Comparison of ENCODE assay signal across 20 mouse cellular contexts in genomic region chr5:139824531-139824930, GRCm38 (mm10). TPM values are rescaled to one million over a fixed set of nuclear protein-coding genes. Genes with fewer than 3 reads are reported as not detected.
A peak's percentile ranks its signal among the peaks of the same experiment; 100 is the strongest.
DNase-seq lines count a peak whose midpoint lies in the region; ATAC-seq and TF ChIP-seq lines count a peak whose summit lies in the region.
"Had no signal": no experiment of that assay in that cellular context is flagged by ENCODE, and none has a peak within 500 bp of the region (broad histone marks: within the 10 kb centered on the region; RNA-seq: fewer than 3 reads in every experiment).

No protein-coding gene starts in this region.

- peaks cover 5% of the 10 kb centered on the region for H3K36me3 ChIP-seq in forebrain, embryonic 16.5 days (ENCODE audit: control insufficient read depth, insufficient read depth)
- peaks cover 28% of the 10 kb centered on the region for H3K36me3 ChIP-seq in forebrain, embryonic 12.5 days (replicated peaks)
- H3K36me3 ChIP-seq in liver, embryonic 13.5 days = peaks cover 38% of the 10 kb centered on the region
- H3K36me3 ChIP-seq in liver, embryonic 11.5 days (ENCODE audit: control insufficient read depth, insufficient read depth, low read length) = peaks cover 27% of the 10 kb centered on the region
- H3K36me3 ChIP-seq in E14TG2a.4 (ENCODE audit: insufficient read depth, low read length) = peaks cover 58% of the 10 kb centered on the region

- ATAC-seq in forebrain, embryonic 16.5 days = no peak
- no peak for ATAC-seq in forebrain, embryonic 12.5 days (ENCODE audit: low FRiP score)
- ATAC-seq in liver, embryonic 13.5 days (ENCODE audit: low read depth) = no peak
- no peak for ATAC-seq in liver, embryonic 11.5 days (replicated peaks; ENCODE audit: low FRiP score)

- H3K4me1 ChIP-seq in forebrain, embryonic 16.5 days (replicated peaks; ENCODE audit: control insufficient read depth, insufficient read depth, low read length) = peaks cover 17% of the 10 kb centered on the region
- H3K4me1 ChIP-seq in forebrain, embryonic 12.5 days = peaks cover 14% of the 10 kb centered on the region
- peaks cover 45% of the 10 kb centered on the region for H3K4me1 ChIP-seq in liver, embryonic 13.5 days (replicated peaks)
- H3K4me1 ChIP-seq in liver, embryonic 11.5 days (replicated peaks; ENCODE audit: control insufficient read depth, insufficient read depth, low read length) = peaks cover 22% of the 10 kb centered on the region
- peaks cover 46% of the 10 kb centered on the region for H3K4me1 ChIP-seq in E14TG2a.4 (replicated peaks; ENCODE audit: low read depth, low read length)

- H3K4me3 ChIP-seq in forebrain, embryonic 16.5 days (replicated peaks; ENCODE audit: low read length) = no peak overlapping the region
- H3K4me3 ChIP-seq in forebrain, embryonic 12.5 days (replicated peaks) = no peak overlapping the region
- no peak overlapping the region for H3K4me3 ChIP-seq in liver, embryonic 13.5 days (replicated peaks)
- H3K4me3 ChIP-seq in liver, embryonic 11.5 days (ENCODE audit: low read depth, low read length) = no peak overlapping the region
- peak overlapping the region; percentile 20; the same call in 1 of the 2 replicates for H3K4me3 ChIP-seq in E14TG2a.4 (replicated peaks; ENCODE audit: low read length)
- H3K4me3 ChIP-seq: embryonic facial prominence, embryonic 12.5 days; heart, adult 2 months; heart, embryonic 15.5 days had no signal

- H3K9me3 ChIP-seq in forebrain, embryonic 16.5 days (ENCODE audit: control insufficient read depth, low read length) = no peaks in the 10 kb centered on the region
- H3K9me3 ChIP-seq in forebrain, embryonic 12.5 days = no peaks in the 10 kb centered on the region
- no peaks in the 10 kb centered on the region for H3K9me3 ChIP-seq in liver, embryonic 13.5 days (replicated peaks)
- no peaks in the 10 kb centered on the region for H3K9me3 ChIP-seq in liver, embryonic 11.5 days (ENCODE audit: control insufficient read depth, low read length)
- H3K9me3 ChIP-seq in E14TG2a.4 (ENCODE audit: low read length) = no peaks in the 10 kb centered on the region
- H3K9me3 ChIP-seq: embryonic facial prominence, embryonic 12.5 days; heart, embryonic 15.5 days had no signal

- TF ChIP-seq CTCF in E14TG2a.4 (conservative IDR thresholded peaks at IDR 0.05; ENCODE audit: low read length) = no peak

- no peaks in the 10 kb centered on the region for H3K27me3 ChIP-seq in forebrain, embryonic 16.5 days (replicated peaks; ENCODE audit: control insufficient read depth, insufficient read depth, low read length)
- 0 out of 2 replicates have a peak, but pooled peaks cover 3% of the 10 kb centered on the region for H3K27me3 ChIP-seq in forebrain, embryonic 12.5 days
- no peaks in the 10 kb centered on the region for H3K27me3 ChIP-seq in liver, embryonic 13.5 days
- no peaks in the 10 kb centered on the region for H3K27me3 ChIP-seq in liver, embryonic 11.5 days (replicated peaks; ENCODE audit: control insufficient read depth, insufficient read depth, low read length)
- H3K27me3 ChIP-seq in E14TG2a.4 (ENCODE audit: insufficient read depth, low read length) = no peaks in the 10 kb centered on the region
- H3K27me3 ChIP-seq: embryonic facial prominence, embryonic 12.5 days; heart, embryonic 15.5 days had no signal

- peak overlapping the region; percentile 19 for H3K4me2 ChIP-seq in forebrain, embryonic 16.5 days (ENCODE audit: low read length)
- H3K4me2 ChIP-seq in forebrain, embryonic 12.5 days = no peak overlapping the region
- H3K4me2 ChIP-seq in liver, embryonic 13.5 days = 0 out of 2 replicates have a peak overlapping the region, but pooled peaks have one; percentile 2
- H3K4me2 ChIP-seq in liver, embryonic 11.5 days = no peak overlapping the region
- H3K4me2 ChIP-seq: heart, embryonic 11.5 days; heart, embryonic 15.5 days had no signal

- H3K27ac ChIP-seq in forebrain, embryonic 16.5 days (ENCODE audit: low read length) = no peak overlapping the region
- no peak overlapping the region for H3K27ac ChIP-seq in forebrain, embryonic 12.5 days
- H3K27ac ChIP-seq in liver, embryonic 13.5 days = no peak overlapping the region
- H3K27ac ChIP-seq in liver, embryonic 11.5 days (ENCODE audit: low read depth, low read length) = no peak overlapping the region
- H3K27ac ChIP-seq: embryonic facial prominence, embryonic 12.5 days; heart, adult 2 months; heart, embryonic 15.5 days; hindbrain, embryonic 14.5 days had no signal

- H3K9ac ChIP-seq in forebrain, embryonic 16.5 days (replicated peaks; ENCODE audit: low read depth, low read length) = no peak overlapping the region
- no peak overlapping the region for H3K9ac ChIP-seq in forebrain, embryonic 12.5 days
- H3K9ac ChIP-seq in liver, embryonic 13.5 days = no peak overlapping the region
- no peak overlapping the region for H3K9ac ChIP-seq in liver, embryonic 11.5 days (ENCODE audit: low read depth, low read length)
- H3K9ac ChIP-seq: embryonic facial prominence, embryonic 12.5 days; heart, embryonic 15.5 days had no signal

- 84% methylated on average over 10 of the region's 10 CpGs for WGBS in forebrain, embryonic 16.5 days
- 86% methylated on average over 10 of the region's 10 CpGs for whole genome bisulfite sequencing in forebrain, embryonic 12.5 days
- WGBS in liver, embryonic 13.5 days (ENCODE audit: insufficient replicate concordance) = 88% methylated on average over 10 of the region's 10 CpGs
- 93% methylated on average over 10 of the region's 10 CpGs for WGBS in liver, embryonic 11.5 days

- no peak for DNase-seq in liver, embryonic 13.5 days
- no peak for DNase-seq in liver, embryonic 11.5 days (ENCODE audit: low spot score)
- DNase-seq in ZHBTc4 (ENCODE audit: low read depth, low spot score) = peak; percentile 63
- DNase-seq in urinary bladder, postnatal 4 days (ENCODE audit: low spot score in 2 of 2) = no peak
- DNase-seq: adrenal gland, postnatal 14 days; cerebellum, adult 11-12 months; cerebellum, adult 9-10 months; cerebellum, postnatal 25 days; gastrocnemius, postnatal 14 days; heart, adult 2 months; heart, postnatal 14 days had no signal

RNA-seq across cellular contexts. Expression of gene Gm26938, which starts 1.7 kb away (rescaled TPM):
- polyA plus RNA-seq in forebrain, embryonic 16.5 days (2015; fragmentation: Nextera tagmentation; extraction: Ambion mirVana) = not detected in 2 replicates
- polyA plus RNA-seq in forebrain, embryonic 12.5 days (2016; fragmentation: Nextera tagmentation; extraction: Ambion mirVana) = 0.76 TPM in 1 of 2 replicates, not detected in the other
- not detected in 2 replicates for polyA plus RNA-seq in liver, embryonic 13.5 days (2015; fragmentation: Nextera tagmentation; extraction: Ambion mirVana)
- not detected in 2 replicates for polyA plus RNA-seq in liver, embryonic 11.5 days (2014; fragmentation: Nextera tagmentation; extraction: Ambion mirVana)
- polyA plus RNA-seq: cortical plate, adult 2 months; embryonic facial prominence, embryonic 12.5 days; gonadal fat pad, adult 2 months; heart, adult 2 months; heart, embryonic 11.5 days; heart, embryonic 15.5 days had no signal

RNA-seq across cellular contexts. Expression of gene Psmg3, which starts 2.2 kb away (rescaled TPM):
- polyA plus RNA-seq in forebrain, embryonic 16.5 days (2015; fragmentation: Nextera tagmentation; extraction: Ambion mirVana) = 75.0 and 90.0 TPM in 2 replicates
- polyA plus RNA-seq in forebrain, embryonic 12.5 days (2016; fragmentation: Nextera tagmentation; extraction: Ambion mirVana) = 72.5 and 75.8 TPM in 2 replicates
- 68.7 and 70.5 TPM in 2 replicates for polyA plus RNA-seq in liver, embryonic 13.5 days (2015; fragmentation: Nextera tagmentation; extraction: Ambion mirVana)
- polyA plus RNA-seq in liver, embryonic 11.5 days (2014; fragmentation: Nextera tagmentation; extraction: Ambion mirVana) = 112 and 124 TPM in 2 replicates

RNA-seq across cellular contexts. Expression of gene Tmem184a, which starts 4.8 kb away (rescaled TPM):
- 0.11 and 0.29 TPM in 2 replicates for polyA plus RNA-seq in forebrain, embryonic 16.5 days (2015; fragmentation: Nextera tagmentation; extraction: Ambion mirVana)
- 0.54 and 0.85 TPM in 2 replicates for polyA plus RNA-seq in forebrain, embryonic 12.5 days (2016; fragmentation: Nextera tagmentation; extraction: Ambion mirVana)
- polyA plus RNA-seq in liver, embryonic 13.5 days (2015; fragmentation: Nextera tagmentation; extraction: Ambion mirVana) = 0.68 and 0.89 TPM in 2 replicates
- 2.3 and 2.7 TPM in 2 replicates for polyA plus RNA-seq in liver, embryonic 11.5 days (2014; fragmentation: Nextera tagmentation; extraction: Ambion mirVana)
- polyA plus RNA-seq: hindbrain, embryonic 14.5 days had no signal

RNA-seq across cellular contexts. Expression of gene Mafk, which starts 33.2 kb away (rescaled TPM):
- polyA plus RNA-seq in forebrain, embryonic 16.5 days (2015; fragmentation: Nextera tagmentation; extraction: Ambion mirVana) = 22.6 and 23.1 TPM in 2 replicates
- polyA plus RNA-seq in forebrain, embryonic 12.5 days (2016; fragmentation: Nextera tagmentation; extraction: Ambion mirVana) = 11.4 and 12.0 TPM in 2 replicates
- 41.6 and 44.9 TPM in 2 replicates for polyA plus RNA-seq in liver, embryonic 13.5 days (2015; fragmentation: Nextera tagmentation; extraction: Ambion mirVana)
- polyA plus RNA-seq in liver, embryonic 11.5 days (2014; fragmentation: Nextera tagmentation; extraction: Ambion mirVana) = 30.4 and 35.1 TPM in 2 replicates

RNA-seq across cellular contexts. Expression of gene Ints1, which starts 49.1 kb away (rescaled TPM):
- polyA plus RNA-seq in forebrain, embryonic 16.5 days (2015; fragmentation: Nextera tagmentation; extraction: Ambion mirVana) = 26.7 and 32.3 TPM in 2 replicates
- polyA plus RNA-seq in forebrain, embryonic 12.5 days (2016; fragmentation: Nextera tagmentation; extraction: Ambion mirVana) = 37.7 and 40.8 TPM in 2 replicates
- 12.7 and 13.8 TPM in 2 replicates for polyA plus RNA-seq in liver, embryonic 13.5 days (2015; fragmentation: Nextera tagmentation; extraction: Ambion mirVana)
- polyA plus RNA-seq in liver, embryonic 11.5 days (2014; fragmentation: Nextera tagmentation; extraction: Ambion mirVana) = 34.9 TPM in 2 replicates

Comparison
In these comparisons a context has a peak if more than half of its experiments do, and no peak if none do; other contexts are left out.
1. H3K4me2 ChIP-seq: peak in forebrain, embryonic 16.5 days (single experiment) and liver, embryonic 13.5 days (single experiment); none in forebrain, embryonic 12.5 days (single experiment) and liver, embryonic 11.5 days (single experiment).